Mouse (Mus musculus) thymus, postnatal 25 days (tissue): ENCODE data around the gene Plscr3.

Source experiments
- DNase-seq: peaks from one replicate; pipeline ENCODE4 v3.0.0; 2022

Plscr3 gene

GRCm38 (mm10) chr11:69900471-69901405, 54.6 kb downstream of the Plscr3 start, which contains the start of the genes 2810408A11Rik and Neurl4:
2810408A11Rik (minus strand) TSS chr11:69900987.
Neurl4 (plus strand) TSS chr11:69901072.
- DNase-seq: peak; percentile 91

- DNase-seq: peak; percentile 93
Observed at GRCm38 (mm10) chr11:69901406-69901846, 55.2 kb downstream of the Plscr3 start.
